Mouse (Mus musculus) lung, adult 2 months (tissue): Measurements from ENCODE around the gene Scyl1.

Experiments used
- CTCF ChIP-seq: fragments of 200-500 bp; IDR thresholded peaks from 2 replicates; pipeline ENCODE4 v1.5.1; 2011; ENCODE audit warnings: mild to moderate bottlenecking, low read length, control low read depth; ENCODE audit not compliant: insufficient read depth
- POLR2A ChIP-seq: fragments of 200-500 bp; IDR thresholded peaks from 2 replicates; pipeline ENCODE4 v1.6.1; 2011; ENCODE audit warnings: low read depth, mild to moderate bottlenecking, control low read depth, low read length, borderline replicate concordance; ENCODE audit errors: extremely low read depth

GRCm38 (mm10) chr19:5767271-5767670 lies 3.9 kb downstream of the Scyl1 start:
- TF ChIP-seq CTCF (no peak), POLR2A (no peak)
